Mouse (Mus musculus) urinary bladder, postnatal 14 days (tissue): Measurements from ENCODE around the gene Rpia.

Experiments
- DNase-seq: peaks from one replicate; pipeline ENCODE4 v3.0.0; 2021; ENCODE audit warnings: low spot score

Gene Rpia

GRCm38 (mm10) chr6:70749750-70750149 lies 42.3 kb downstream of the Rpia start:
- DNase-seq, result no peak

- DNase-seq, result no peak
These were observed 44.3 kb downstream of the Rpia start for GRCm38 (mm10) chr6:70747702-70748101.

DNA sequence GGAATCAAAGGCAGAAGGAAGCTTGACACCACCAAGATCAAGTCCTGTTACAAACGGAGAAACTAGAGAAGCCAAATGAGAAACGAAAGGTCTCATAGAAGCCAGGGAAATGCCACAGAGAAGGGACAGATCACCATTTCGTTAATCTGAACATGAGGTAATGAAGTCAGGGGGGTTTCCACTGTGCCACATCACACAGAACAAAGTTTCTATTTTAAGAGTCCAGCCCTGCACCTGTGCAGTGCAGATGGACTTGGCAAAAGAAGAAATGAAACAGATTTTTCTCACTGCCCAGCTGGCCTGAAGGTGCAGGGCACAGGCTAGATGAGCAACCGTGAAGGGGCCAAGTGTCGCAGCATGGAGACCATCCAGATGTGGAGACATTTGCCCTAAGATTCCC lies 48.1 kb downstream of the Rpia start:
- DNase-seq, result no peak

- DNase-seq, result no peak
These were observed 49.2 kb downstream of the Rpia start for GRCm38 (mm10) chr6:70742833-70743232.

DNA sequence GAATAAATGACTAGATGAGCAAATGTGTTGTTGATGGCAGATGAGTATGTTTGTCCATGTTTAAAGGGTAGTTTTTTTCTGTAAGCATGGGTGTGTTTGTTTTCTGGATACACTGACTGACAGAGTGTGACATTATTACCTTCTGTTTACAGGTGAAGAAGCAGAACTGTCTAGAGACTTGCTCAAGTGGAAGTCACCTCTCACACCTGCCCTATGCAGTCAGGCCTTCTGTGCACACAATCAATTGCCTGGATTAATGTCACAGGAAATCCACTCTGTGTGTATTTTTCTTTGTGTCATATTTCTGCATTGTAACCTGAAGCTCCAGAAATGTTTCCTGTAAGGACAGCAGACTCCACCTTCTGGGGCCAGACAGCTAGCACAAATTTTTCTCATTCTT lies 51.5 kb downstream of the Rpia start:
- DNase-seq, result no peak

DNA sequence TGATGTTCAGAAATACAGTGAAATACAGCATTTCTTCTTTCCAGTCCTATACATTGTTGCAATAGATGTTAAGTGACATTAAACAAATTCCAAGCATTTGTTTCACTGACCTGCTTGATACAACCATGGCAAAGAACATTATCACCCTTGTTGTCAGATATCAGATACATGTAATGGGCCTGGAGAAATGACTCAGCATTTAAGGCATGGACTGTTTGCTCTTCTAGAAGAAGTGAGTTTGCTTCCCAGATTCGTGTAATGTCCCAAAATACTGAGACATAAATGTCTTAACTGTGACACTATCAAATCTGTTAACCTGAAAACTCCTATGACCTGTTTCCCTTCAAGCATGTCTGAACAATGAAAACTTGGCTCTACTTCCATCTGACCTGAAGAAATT lies 52.6 kb downstream of the Rpia start:
- DNase-seq, result no peak

DNA sequence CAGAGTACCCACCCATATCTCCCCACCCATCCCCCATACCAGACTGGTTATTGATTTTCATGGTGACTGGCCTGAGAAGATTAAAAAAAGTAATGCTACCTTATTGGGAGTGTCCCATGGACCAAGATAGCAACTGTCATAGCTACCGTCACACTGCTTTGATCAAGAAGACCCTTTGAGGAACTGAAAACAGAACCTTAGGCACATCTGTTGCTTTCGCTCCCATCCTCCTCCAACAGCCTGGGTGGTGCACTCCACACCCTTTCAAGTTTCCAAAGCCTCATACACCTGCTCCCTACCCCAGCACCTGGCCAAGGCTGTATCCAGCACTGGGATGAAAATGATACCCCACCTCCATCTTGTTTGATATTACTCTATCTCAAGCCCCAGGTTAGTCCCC lies 56.5 kb downstream of the Rpia start:
- DNase-seq, result no peak

GRCm38 (mm10) chr6:70730828-70731227 lies 61.2 kb downstream of the Rpia start:
- no peak for DNase-seq

- DNase-seq, result no peak
These were observed 62.9 kb downstream of the Rpia start for GRCm38 (mm10) chr6:70729125-70729524.

GRCm38 (mm10) chr6:70727094-70727721 lies 64.8 kb downstream of the Rpia start:
- no peak for DNase-seq

GRCm38 (mm10) chr6:70725639-70726038 lies 66.4 kb downstream of the Rpia start:
- DNase-seq, result no peak

DNA sequence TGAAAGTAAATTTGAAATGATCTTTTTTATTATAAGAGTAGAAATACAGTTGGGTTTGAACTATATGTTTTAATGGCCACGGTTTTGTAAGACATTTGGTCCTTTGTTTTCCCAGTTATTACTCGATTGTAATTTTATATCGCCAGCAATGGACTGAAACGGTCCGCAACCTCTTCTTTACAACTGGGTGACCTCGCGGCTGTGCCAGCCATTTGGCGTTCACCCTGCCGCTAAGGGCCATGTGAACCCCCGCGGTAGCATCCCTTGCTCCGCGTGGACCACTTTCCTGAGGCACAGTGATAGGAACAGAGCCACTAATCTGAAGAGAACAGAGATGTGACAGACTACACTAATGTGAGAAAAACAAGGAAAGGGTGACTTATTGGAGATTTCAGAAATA lies 67.3 kb downstream of the Rpia start:
- no peak for DNase-seq

DNA sequence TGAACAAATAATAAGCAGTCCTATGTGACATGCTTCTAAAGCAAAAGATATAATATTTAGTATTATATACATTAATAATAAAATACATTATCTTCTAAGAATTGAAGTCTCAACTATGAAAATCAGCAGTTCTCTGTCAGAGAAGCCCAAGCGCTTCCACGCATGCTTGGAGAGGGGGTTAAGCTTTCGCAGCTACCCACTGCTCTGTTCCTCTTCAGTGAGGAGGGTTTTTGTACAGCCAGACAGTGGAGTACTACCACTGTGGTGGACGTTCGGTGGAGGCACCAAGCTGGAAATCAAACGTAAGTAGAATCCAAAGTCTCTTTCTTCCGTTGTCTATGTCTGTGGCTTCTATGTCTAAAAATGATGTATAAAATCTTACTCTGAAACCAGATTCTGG lies 69.7 kb downstream of the Rpia start:
- no peak for DNase-seq

DNA sequence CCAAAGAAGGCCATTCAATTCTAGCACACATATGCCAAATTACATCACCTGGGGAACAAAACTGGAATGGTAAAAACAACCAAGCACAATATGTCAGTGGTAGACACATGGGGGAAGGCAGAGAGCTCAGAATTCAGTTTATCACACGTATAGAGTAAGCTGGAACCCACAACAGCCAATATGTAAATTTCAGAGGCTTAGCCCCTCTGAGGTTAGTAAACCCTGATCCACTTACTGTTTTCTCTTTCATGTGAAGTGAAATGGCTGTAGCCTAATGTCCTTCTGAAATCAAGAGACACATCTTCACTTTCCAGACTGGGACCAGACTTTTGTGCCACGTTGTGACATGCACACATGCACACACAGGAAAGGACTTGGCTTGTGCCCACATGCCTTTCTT lies 73.3 kb downstream of the Rpia start:
- no peak for DNase-seq

- DNase-seq, result no peak
These were observed 73.9 kb downstream of the Rpia start for GRCm38 (mm10) chr6:70718164-70718563.

DNA sequence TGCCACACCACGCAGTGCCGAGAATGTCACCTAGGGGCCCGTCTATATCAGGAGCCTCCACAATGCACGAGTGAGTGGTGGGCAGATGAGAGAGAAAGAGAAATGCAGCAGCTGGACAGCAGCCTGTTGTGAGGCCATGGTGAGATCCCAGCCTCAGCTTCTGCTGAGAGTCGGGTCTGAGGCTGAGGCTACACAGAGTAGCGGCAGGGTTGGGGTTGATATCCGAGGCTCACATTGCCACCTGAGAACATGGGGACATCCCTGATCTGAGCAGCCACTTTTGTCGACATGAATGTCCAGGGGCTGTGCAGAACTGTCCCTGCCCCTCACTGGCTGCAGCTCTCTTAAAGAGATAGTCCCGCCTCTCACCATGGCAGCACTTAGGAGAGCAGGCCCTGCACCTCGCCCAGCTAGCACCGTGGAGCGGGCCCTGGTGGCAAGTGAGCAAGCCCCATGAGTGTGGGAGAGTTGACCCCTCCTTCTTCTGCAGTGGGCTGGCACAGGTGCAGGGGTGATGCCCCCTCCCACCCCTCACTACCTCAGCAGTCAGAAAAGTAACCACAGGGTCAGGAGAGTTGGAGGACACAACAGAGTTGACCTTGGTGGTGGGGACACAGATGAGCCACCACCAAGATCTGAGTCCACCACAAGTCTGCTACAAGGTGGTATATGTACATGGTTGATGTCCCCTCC lies 75.2 kb downstream of the Rpia start:
- no peak for DNase-seq
